Mouse (Mus musculus): Measurements from ENCODE around the gene Ivd. TPM values are rescaled to one million over a fixed set of nuclear protein-coding genes. Genes with fewer than 3 reads are reported as not detected.

The Ivd gene
- total RNA-seq (2021) (100 to 1,000 TPM; 245 to 355 TPM), polyA plus RNA-seq (2012; rRNA removed) (205 and 242 TPM in 2 replicates)
- long read RNA-seq, transcript Ivd-201 (12 exons, 3,665 nt): major isoform, 196 of 213 reads
- long read RNA-seq, partial matches to known transcripts: 7 of 213 reads
- long read RNA-seq, other reads (novel, unspliced or antisense): 9 of 213 reads

GRCm38 (mm10) chr2:118861454-118862339 lies at the start of gene Ivd:
TSS of gene Ivd (plus strand) at chr2:118861954.
- DNase-seq: peak; percentile 96

GRCm38 (mm10) chr2:118812724-118813123 lies 49.0 kb upstream of the Ivd start:
- no peak for DNase-seq

GRCm38 (mm10) chr2:118813981-118814836 lies 47.5 kb upstream of the Ivd start, which contains the start of gene Knstrn:
TSS of gene Knstrn (plus strand) at chr2:118814003.
- peak; percentile 93 for DNase-seq

- DNase-seq: no peak
Measured at GRCm38 (mm10) chr2:118822800-118823199, 39.0 kb upstream of the Ivd start.

- DNase-seq: no peak
Measured at GRCm38 (mm10) chr2:118824396-118824795, 37.4 kb upstream of the Ivd start.

- no peak for DNase-seq
Measured at GRCm38 (mm10) chr2:118829096-118829495, 32.7 kb upstream of the Ivd start.

GRCm38 (mm10) chr2:118834061-118834460 lies 27.7 kb upstream of the Ivd start:
- no peak for DNase-seq

GRCm38 (mm10) chr2:118835115-118835514 lies 26.6 kb upstream of the Ivd start:
- DNase-seq: no peak

GRCm38 (mm10) chr2:118838330-118838729 lies 23.4 kb upstream of the Ivd start:
- no peak for DNase-seq

GRCm38 (mm10) chr2:118841186-118841585 lies 20.6 kb upstream of the Ivd start:
- DNase-seq: no peak

- peak; percentile 89 for DNase-seq
Measured at GRCm38 (mm10) chr2:118841774-118842173, 20.0 kb upstream of the Ivd start.

GRCm38 (mm10) chr2:118844427-118844826 lies 17.3 kb upstream of the Ivd start:
- DNase-seq: no peak

GRCm38 (mm10) chr2:118846246-118846645 lies 15.5 kb upstream of the Ivd start:
- DNase-seq: no peak

GRCm38 (mm10) chr2:118851756-118852155 lies 10.0 kb upstream of the Ivd start:
- DNase-seq: no peak

GRCm38 (mm10) chr2:118862340-118862675 lies 554 bp downstream of the Ivd start:
- DNase-seq: no peak

GRCm38 (mm10) chr2:118870601-118871000 lies 8.8 kb downstream of the Ivd start:
- DNase-seq: no peak

GRCm38 (mm10) chr2:118871032-118871431 lies 9.3 kb downstream of the Ivd start:
- DNase-seq: no peak

GRCm38 (mm10) chr2:118873018-118873417 lies 11.3 kb downstream of the Ivd start:
- DNase-seq: no peak

- no peak for DNase-seq
Measured at GRCm38 (mm10) chr2:118873890-118874430, 12.2 kb downstream of the Ivd start.

- no peak for DNase-seq
Measured at GRCm38 (mm10) chr2:118875316-118875715, 13.6 kb downstream of the Ivd start.

- DNase-seq: no peak
Measured at GRCm38 (mm10) chr2:118876453-118876852, 14.7 kb downstream of the Ivd start.

- peak; percentile 49 for DNase-seq
Measured at GRCm38 (mm10) chr2:118881019-118881418, 19.3 kb downstream of the Ivd start.

All from adrenal gland, adult 2 months (tissue).